Mouse (Mus musculus) midbrain, embryonic 10.5 days (tissue): ENCODE data around the gene Surf1. TPM values are rescaled to one million over a fixed set of nuclear protein-coding genes. Genes with fewer than 3 reads are reported as not detected.
A peak's percentile ranks its signal among the peaks of the same experiment; 100 is the strongest.

Experiments used
- DNase-seq: peaks from one replicate; pipeline ENCODE4 v3.0.0-alpha.2; 2017; ENCODE audit warnings: low spot score
- H3K27ac ChIP-seq: fragments of 300-500 bp; sonication (generic); replicated peaks from 2 replicates; pipeline ENCODE4 v1.5.1; 2016; ENCODE audit warnings: mild to moderate bottlenecking
- H3K27me3 ChIP-seq: fragments of 300-500 bp; sonication (generic); 2 replicates; pipeline ENCODE4 v1.6.1; 2016; ENCODE audit warnings: low read depth, mild to moderate bottlenecking; ENCODE audit not compliant: poor library complexity, severe bottlenecking
- H3K36me3 ChIP-seq: fragments of 300-500 bp; sonication (generic); 2 replicates; pipeline ENCODE4 v1.6.1; 2016; ENCODE audit warnings: mild to moderate bottlenecking, moderate library complexity
- H3K4me1 ChIP-seq: fragments of 300-500 bp; sonication (generic); 2 replicates; pipeline ENCODE4 v1.6.1; 2016
- H3K4me3 ChIP-seq: fragments of 300-500 bp; sonication (generic); 2 replicates; pipeline ENCODE4 v1.5.1; 2016; ENCODE audit warnings: mild to moderate bottlenecking, moderate library complexity
- H3K9me3 ChIP-seq: fragments of 300-500 bp; sonication (generic); replicated peaks from 2 replicates; pipeline ENCODE4 v1.6.1; 2016; ENCODE audit warnings: mild to moderate bottlenecking
- WGBS: fragments of 180-500 bp; shearing (Covaris S2); methylation state at CpG from one replicate; pipeline ENCODE4 v1.1.7; 2016; 5-methylcytosine and 5-hydroxymethylcytosine counted together
- polyA plus RNA-seq: library from polyadenylated mRNA; unstranded; fragments of >200 nt; fragmentation: Nextera tagmentation; extraction: Ambion mirVana; gene quantifications from 2 replicates; pipeline ENCODE4 v1.2.1, GENCODE M21; 2016

Surf1 gene
- polyA plus RNA-seq, 1 experiment from 2014 or later, result 47.8 TPM

GRCm38 (mm10) chr2:26914148-26914941 is 2.0 kb downstream of the Surf1 start:
- Histone ChIP-seq H3K36me3 (peaks cover 61% of the 10 kb centered on the region), H3K4me3 (no peak overlapping the region), H3K4me1 (peaks cover 56% of the 10 kb centered on the region), H3K27me3 (no peaks in the 10 kb centered on the region), H3K9me3 (no peaks in the 10 kb centered on the region), H3K27ac (no peak overlapping the region)
- no peak for DNase-seq
- 69% methylated on average over 8 of the region's 8 CpGs for WGBS

- Histone ChIP-seq H3K4me3 (peak overlapping the region; percentile 17; the same call in 1 of the 2 replicates), H3K36me3 (peaks cover 59% of the 10 kb centered on the region), H3K9me3 (no peaks in the 10 kb centered on the region), H3K4me1 (peaks cover 63% of the 10 kb centered on the region), H3K27ac (no peak overlapping the region), H3K27me3 (no peaks in the 10 kb centered on the region)
- WGBS, result 87% methylated on average over 17 of the region's 17 CpGs
- no peak for DNase-seq
Observed at GRCm38 (mm10) chr2:26913416-26914147, 2.7 kb downstream of the Surf1 start.

GRCm38 (mm10) chr2:26912253-26912770 is 4.0 kb downstream of the Surf1 start:
- Histone ChIP-seq H3K4me3 (peak overlapping the region; percentile 93), H3K27me3 (no peaks in the 10 kb centered on the region), H3K36me3 (peaks cover 59% of the 10 kb centered on the region), H3K4me1 (peaks cover 63% of the 10 kb centered on the region), H3K27ac (no peak overlapping the region), H3K9me3 (no peaks in the 10 kb centered on the region)
- no peak for DNase-seq
- WGBS, result 78% methylated on average over 5 of the region's 5 CpGs

- WGBS, result under 1% methylated on average over 37 of the region's 37 CpGs
- H3K27ac ChIP-seq, result peak overlapping the region; percentile 98
- DNase-seq, result no peak
- peaks cover 67% of the 10 kb centered on the region for H3K36me3 ChIP-seq
- H3K9me3 ChIP-seq, result no peaks in the 10 kb centered on the region
- H3K27me3 ChIP-seq, result no peaks in the 10 kb centered on the region
- peaks cover 56% of the 10 kb centered on the region for H3K4me1 ChIP-seq
- H3K4me3 ChIP-seq, result peak overlapping the region; percentile 93
Observed at GRCm38 (mm10) chr2:26910994-26911765, 5.2 kb downstream of the Surf1 start.

- Histone ChIP-seq H3K4me1 (peaks cover 47% of the 10 kb centered on the region), H3K27me3 (no peaks in the 10 kb centered on the region), H3K9me3 (no peaks in the 10 kb centered on the region), H3K36me3 (peaks cover 76% of the 10 kb centered on the region), H3K4me3 (peak within 1 kb of the TSS; percentile 93), H3K27ac (peak within 1 kb of the TSS; percentile 98)
- under 1% methylated on average over 74 of the region's 74 CpGs for WGBS
- DNase-seq, result peak; percentile 98
Observed at GRCm38 (mm10) chr2:26910124-26910993, 6.0 kb downstream of the Surf1 start, which contains the start of the genes Med22 and Rpl7a. Med22 (minus strand) TSS chr2:26910677. Rpl7a (plus strand) TSS chr2:26910764.

- Histone ChIP-seq H3K4me3 (peak overlapping the region; percentile 93), H3K4me1 (peaks cover 39% of the 10 kb centered on the region), H3K9me3 (no peaks in the 10 kb centered on the region), H3K27ac (peak overlapping the region; percentile 98), H3K27me3 (no peaks in the 10 kb centered on the region), H3K36me3 (peaks cover 80% of the 10 kb centered on the region)
- DNase-seq, result no peak
Observed at GRCm38 (mm10) chr2:26909387-26909784, 6.9 kb downstream of the Surf1 start.

- no peak overlapping the region; the same call in 1 of the 2 replicates for H3K27ac ChIP-seq
- no peaks in the 10 kb centered on the region for H3K9me3 ChIP-seq
- H3K4me1 ChIP-seq, result peaks cover 41% of the 10 kb centered on the region
- no peak for DNase-seq
- 91% methylated on average over 18 of the region's 18 CpGs for WGBS
- H3K4me3 ChIP-seq, result peak overlapping the region; percentile 93
- peaks cover 78% of the 10 kb centered on the region for H3K36me3 ChIP-seq
- no peaks in the 10 kb centered on the region for H3K27me3 ChIP-seq
Observed at GRCm38 (mm10) chr2:26908710-26909386, 7.5 kb downstream of the Surf1 start.

GRCm38 (mm10) chr2:26907109-26907508 is 9.2 kb downstream of the Surf1 start:
- WGBS, result 71% methylated on average over 4 of the region's 4 CpGs
- no peak overlapping the region for H3K27ac ChIP-seq
- peak; percentile 51 for DNase-seq
- peaks cover 45% of the 10 kb centered on the region for H3K4me1 ChIP-seq
- no peaks in the 10 kb centered on the region for H3K9me3 ChIP-seq
- H3K4me3 ChIP-seq, result no peak overlapping the region
- H3K36me3 ChIP-seq, result peaks cover 60% of the 10 kb centered on the region
- no peaks in the 10 kb centered on the region for H3K27me3 ChIP-seq

- Histone ChIP-seq H3K4me1 (peaks cover 45% of the 10 kb centered on the region), H3K36me3 (peaks cover 53% of the 10 kb centered on the region)
Observed at GRCm38 (mm10) chr2:26906431-26906830, 9.9 kb downstream of the Surf1 start.

GRCm38 (mm10) chr2:26905936-26906335 is 10.4 kb downstream of the Surf1 start:
- WGBS, result 82% methylated on average over 2 of the region's 2 CpGs
- no peak for DNase-seq

More at GRCm38 (mm10) chr2:26906431-26906830, 9.9 kb downstream of the Surf1 start:
- WGBS, result 94% methylated on average over 3 of the region's 3 CpGs
- DNase-seq, result no peak
- Histone ChIP-seq H3K4me3 (no peak overlapping the region), H3K27me3 (no peaks in the 10 kb centered on the region), H3K27ac (no peak overlapping the region), H3K9me3 (no peaks in the 10 kb centered on the region)

GRCm38 (mm10) chr2:26903311-26903710 is 13.0 kb downstream of the Surf1 start:
- no peak for DNase-seq
- Histone ChIP-seq H3K36me3 (peaks cover 66% of the 10 kb centered on the region), H3K27ac (peak overlapping the region; percentile 87), H3K9me3 (no peaks in the 10 kb centered on the region), H3K4me3 (peak overlapping the region; percentile 87), H3K4me1 (peaks cover 36% of the 10 kb centered on the region), H3K27me3 (no peaks in the 10 kb centered on the region)
- WGBS, result 22% methylated on average over 7 of the region's 7 CpGs

More at GRCm38 (mm10) chr2:26905936-26906335, 10.4 kb downstream of the Surf1 start:
- Histone ChIP-seq H3K9me3 (no peaks in the 10 kb centered on the region), H3K27me3 (no peaks in the 10 kb centered on the region), H3K36me3 (peaks cover 49% of the 10 kb centered on the region), H3K4me1 (peaks cover 49% of the 10 kb centered on the region), H3K27ac (no peak overlapping the region), H3K4me3 (no peak overlapping the region)
